Mouse (Mus musculus): ENCODE results near the gene Srgap2.

- TF ChIP-seq CTCF (IDR thresholded peaks at IDR 0.05; ENCODE audit: low read depth, low read length) (no peak), POLR2A (IDR thresholded peaks at IDR 0.05; ENCODE audit: extremely low read depth, insufficient read depth, low read length) (no peak)
Measured at GRCm38 (mm10) chr1:131431456-131432246, 95.5 kb downstream of the Srgap2 start.
